Mouse (Mus musculus): ENCODE measurements around the gene Gnb3. TPM values are rescaled to one million over a fixed set of nuclear protein-coding genes. Genes with fewer than 3 reads are reported as not detected.
"Not testable (repeated sequence)": the region's sequence is repeated elsewhere in the genome, so short reads cannot be mapped to it uniquely, and the experiment has no call there.

The Gnb3 gene
- polyA plus RNA-seq, 1 experiment from 2014 or later = 1.2 TPM

DNA sequence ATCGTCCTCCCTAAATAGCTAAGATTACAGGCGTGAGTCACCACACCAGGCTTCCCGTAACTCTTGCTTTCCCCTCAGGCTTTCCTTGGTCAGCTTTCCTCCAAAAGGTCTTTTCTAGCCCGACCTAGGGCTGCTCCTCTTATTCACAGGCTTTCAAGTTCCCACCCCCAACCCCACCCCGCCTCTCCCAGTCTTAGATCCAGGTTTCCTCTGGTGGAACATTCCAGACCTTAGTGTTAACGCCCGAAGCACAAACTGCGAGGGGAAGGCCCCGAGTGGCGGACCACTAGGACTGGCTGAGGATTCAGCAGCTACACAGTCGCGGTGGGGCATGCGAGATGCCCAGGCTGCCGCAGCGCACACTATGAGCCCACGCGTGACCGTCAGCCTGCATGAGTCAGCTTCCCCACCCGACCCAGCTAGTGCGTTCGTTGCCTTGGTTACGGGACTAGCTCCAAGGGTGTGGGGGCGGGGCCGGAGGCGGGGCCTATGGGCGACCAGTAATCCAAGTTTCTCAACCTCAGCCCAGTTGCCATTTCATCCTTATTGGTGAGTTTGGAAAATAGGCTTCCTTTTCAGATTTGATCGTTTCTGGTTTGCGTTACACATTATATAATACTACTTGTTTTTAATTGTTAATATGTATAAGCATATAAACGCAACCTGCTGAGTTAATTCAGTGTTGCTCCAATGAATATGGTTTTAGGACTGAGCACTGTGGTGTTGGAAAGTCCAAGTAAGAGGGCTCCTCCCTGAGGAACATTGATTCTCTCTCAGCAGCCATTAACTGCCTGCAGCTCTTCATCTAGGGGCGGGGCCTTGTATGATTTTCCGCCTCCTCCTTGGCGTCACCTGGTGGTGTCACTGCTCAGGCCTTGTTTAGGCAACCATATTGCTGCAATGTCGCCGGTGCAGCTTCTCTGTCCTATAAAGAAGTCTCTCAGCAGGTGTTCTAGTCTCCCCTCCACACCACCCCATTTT is 34.4 kb downstream of the Gnb3 start:
- Histone ChIP-seq H3K27ac (peak overlapping the region; percentile 88), H3K4me3 (replicated peaks) (peak overlapping the region; percentile 41), H3K36me3 (no peaks in the 10 kb centered on the region), H3K27me3 (replicated peaks) (no peaks in the 10 kb centered on the region), H3K4me2 (replicated peaks) (peak overlapping the region; percentile 64), H3K4me1 (replicated peaks) (peaks cover 15% of the 10 kb centered on the region), H3K9me3 (no peaks in the 10 kb centered on the region), H3K9ac (peak overlapping the region; percentile 45)
- WGBS = 2% methylated on average over 34 of the region's 34 CpGs
- peak; percentile 85 for ATAC-seq

DNA sequence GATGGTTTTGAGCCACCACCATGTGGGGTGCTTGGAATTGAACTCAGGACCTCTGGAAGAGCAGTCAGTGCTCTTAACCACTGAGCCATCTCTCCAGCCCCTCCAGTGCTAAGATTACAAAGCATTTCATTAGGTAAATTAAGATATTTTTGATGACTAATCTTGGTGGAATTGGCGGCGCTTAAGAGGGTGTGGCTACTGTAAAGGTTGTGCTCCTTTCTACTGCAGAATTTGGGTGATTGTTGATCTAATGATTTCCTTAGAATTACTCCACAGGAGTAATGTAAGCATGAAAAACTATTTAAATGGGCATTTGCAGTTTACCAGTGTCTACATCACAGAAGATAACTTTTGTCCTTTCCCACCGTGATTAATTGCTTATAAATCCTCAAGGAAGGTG is 35.7 kb downstream of the Gnb3 start:
- WGBS = 88% methylated on average over 3 of the region's 3 CpGs
- H3K9ac ChIP-seq = no peak overlapping the region
- H3K4me2 ChIP-seq (replicated peaks) = 0 out of 2 replicates have a peak overlapping the region, but pooled peaks have one; percentile 64
- no peaks in the 10 kb centered on the region for H3K36me3 ChIP-seq
- no peaks in the 10 kb centered on the region for H3K9me3 ChIP-seq
- H3K27me3 ChIP-seq (replicated peaks) = no peaks in the 10 kb centered on the region
- H3K27ac ChIP-seq = no peak overlapping the region
- peaks cover 7% of the 10 kb centered on the region for H3K4me1 ChIP-seq (replicated peaks)
- no peak for ATAC-seq
- no peak overlapping the region for H3K4me3 ChIP-seq (replicated peaks)

DNA sequence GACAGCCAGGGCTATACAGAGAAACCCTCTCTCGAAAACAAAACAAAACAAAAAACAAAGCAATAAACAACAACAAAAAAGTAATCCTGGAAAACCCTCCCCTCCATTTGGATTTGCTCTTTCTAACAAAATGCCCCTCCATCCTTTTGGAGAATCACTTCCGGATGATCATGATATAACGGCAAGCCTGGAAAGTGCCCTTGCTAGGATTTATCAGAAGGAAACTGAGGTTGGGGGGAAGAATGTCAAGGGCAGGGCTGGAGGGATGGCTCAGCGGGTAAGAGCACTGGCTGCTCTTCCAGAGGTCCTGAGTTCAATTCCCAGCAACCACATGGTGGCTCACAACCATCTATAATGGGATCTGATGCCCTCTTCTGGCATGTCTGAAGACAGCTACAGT is 36.4 kb downstream of the Gnb3 start:
- not testable (repeated sequence) for H3K36me3 ChIP-seq; H3K4me3 ChIP-seq (replicated peaks); H3K4me1 ChIP-seq (replicated peaks); H3K4me2 ChIP-seq (replicated peaks); H3K27ac ChIP-seq; ATAC-seq; H3K9ac ChIP-seq; H3K27me3 ChIP-seq (replicated peaks); H3K9me3 ChIP-seq
- WGBS = 92% methylated on average over 4 of the region's 4 CpGs

DNA sequence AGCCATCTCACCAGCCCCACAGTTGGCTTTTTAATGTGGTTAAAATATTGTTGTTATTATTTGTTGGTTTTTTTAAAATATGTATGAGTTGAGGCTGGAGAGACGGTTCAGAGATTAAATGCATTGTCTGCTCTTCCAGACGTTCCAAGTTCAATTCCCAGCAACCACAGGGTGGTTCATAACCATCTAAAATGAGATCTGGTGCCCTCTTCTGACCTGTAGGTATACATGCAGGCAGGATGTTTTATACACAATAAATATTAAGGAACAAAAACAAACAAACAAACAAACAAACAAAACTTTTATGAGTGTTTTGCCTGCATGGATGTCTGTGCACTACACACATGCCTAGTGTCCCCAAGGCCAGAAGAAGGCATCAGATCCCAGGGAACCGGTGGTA is 37.0 kb downstream of the Gnb3 start:
- Histone ChIP-seq H3K9ac (no peak overlapping the region), H3K4me2 (replicated peaks) (no peak overlapping the region), H3K27me3 (replicated peaks) (no peaks in the 10 kb centered on the region), H3K9me3 (no peaks in the 10 kb centered on the region), H3K36me3 (no peaks in the 10 kb centered on the region), H3K27ac (no peak overlapping the region), H3K4me1 (replicated peaks) (peaks cover 7% of the 10 kb centered on the region), H3K4me3 (replicated peaks) (no peak overlapping the region)
- no peak for ATAC-seq
- 72% methylated on average over 3 of the region's 3 CpGs for WGBS

DNA sequence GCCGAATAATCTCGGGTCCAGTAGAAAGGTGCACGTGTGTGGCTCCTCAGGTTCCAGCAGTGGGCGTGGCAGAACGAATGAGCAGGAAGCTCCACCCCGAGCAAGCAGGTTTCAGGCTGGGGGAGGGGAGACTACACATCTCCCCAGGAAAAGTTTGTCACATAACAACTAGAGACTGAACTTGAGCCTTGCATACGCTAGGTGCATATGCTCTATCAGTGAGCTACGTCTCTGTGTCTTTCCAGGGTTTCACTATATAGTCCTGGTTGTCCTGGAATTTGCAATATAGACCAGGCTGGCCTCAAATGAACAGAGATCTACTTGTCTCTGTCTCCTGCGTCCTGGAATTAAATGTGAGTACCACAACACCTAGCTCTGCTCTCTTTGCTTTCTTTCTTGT is 37.7 kb downstream of the Gnb3 start:
- H3K36me3 ChIP-seq; H3K9ac ChIP-seq; H3K4me3 ChIP-seq (replicated peaks); H3K9me3 ChIP-seq; H3K27me3 ChIP-seq (replicated peaks); H3K4me1 ChIP-seq (replicated peaks): not testable (repeated sequence)
- H3K27ac ChIP-seq = 0 out of 2 replicates have a peak overlapping the region, but pooled peaks have one; percentile 40
- whole genome bisulfite sequencing = 15% methylated on average over 6 of the region's 9 CpGs
- H3K4me2 ChIP-seq (replicated peaks) = peak overlapping the region; percentile 40
- 0 out of 2 replicates have a peak, but pooled peaks have one; percentile 13 for ATAC-seq

DNA sequence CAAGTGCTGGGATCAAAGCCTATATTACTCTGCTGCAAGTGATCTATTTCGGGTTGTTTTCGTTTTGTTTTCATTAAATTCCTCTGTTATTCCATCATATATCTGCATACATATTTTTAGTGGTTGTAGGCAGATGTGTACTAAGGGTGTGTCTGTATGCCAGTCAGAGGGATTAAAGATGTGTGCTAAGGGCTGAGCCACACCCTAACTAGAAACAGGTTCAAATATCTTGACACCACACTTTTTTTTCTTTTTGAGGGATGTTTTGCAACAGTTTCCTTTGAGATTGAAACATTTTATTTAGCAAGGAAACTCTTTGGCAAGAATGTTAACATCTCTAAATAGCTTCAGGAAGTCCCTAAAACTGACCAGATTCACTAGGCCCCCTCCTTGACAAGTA is 43.9 kb downstream of the Gnb3 start:
- no peaks in the 10 kb centered on the region for H3K27me3 ChIP-seq (replicated peaks)
- H3K9me3 ChIP-seq = no peaks in the 10 kb centered on the region
- H3K4me2 ChIP-seq (replicated peaks) = no peak overlapping the region
- no peaks in the 10 kb centered on the region for H3K36me3 ChIP-seq
- no peaks in the 10 kb centered on the region for H3K4me1 ChIP-seq (replicated peaks)
- no peak overlapping the region for H3K9ac ChIP-seq
- ATAC-seq = peak; percentile 66; the same call in 1 of the 2 replicates
- H3K27ac ChIP-seq = no peak overlapping the region
- H3K4me3 ChIP-seq (replicated peaks) = no peak overlapping the region
- WGBS = 75% methylated on average over 2 of the region's 2 CpGs

DNA sequence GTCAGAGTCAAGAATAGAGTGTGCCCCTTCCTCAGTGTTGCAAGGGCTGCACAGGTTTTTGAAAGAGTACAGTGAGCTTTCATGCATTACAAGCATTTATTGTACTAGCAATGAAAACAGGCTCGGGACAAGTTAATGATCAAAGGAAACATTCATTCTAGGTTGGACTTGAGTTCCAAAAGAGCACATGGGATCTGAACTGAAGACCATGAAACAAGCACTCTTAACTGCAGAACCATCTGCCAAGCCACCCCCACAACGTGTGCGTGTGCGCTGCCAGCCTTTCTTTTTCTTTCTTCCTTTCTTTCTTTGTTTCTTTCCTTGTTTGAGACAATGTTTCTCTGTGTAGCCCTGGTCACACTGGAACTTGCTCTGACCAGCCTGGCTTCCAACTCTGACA is 44.3 kb downstream of the Gnb3 start:
- H3K4me2 ChIP-seq (replicated peaks) = no peak overlapping the region
- no peaks in the 10 kb centered on the region for H3K9me3 ChIP-seq
- no peak for ATAC-seq
- H3K9ac ChIP-seq = no peak overlapping the region
- H3K27me3 ChIP-seq (replicated peaks) = no peaks in the 10 kb centered on the region
- 81% methylated on average over 4 of the region's 4 CpGs for WGBS
- H3K4me1 ChIP-seq (replicated peaks) = no peaks in the 10 kb centered on the region
- no peak overlapping the region for H3K27ac ChIP-seq
- H3K36me3 ChIP-seq = no peaks in the 10 kb centered on the region
- H3K4me3 ChIP-seq (replicated peaks) = no peak overlapping the region

DNA sequence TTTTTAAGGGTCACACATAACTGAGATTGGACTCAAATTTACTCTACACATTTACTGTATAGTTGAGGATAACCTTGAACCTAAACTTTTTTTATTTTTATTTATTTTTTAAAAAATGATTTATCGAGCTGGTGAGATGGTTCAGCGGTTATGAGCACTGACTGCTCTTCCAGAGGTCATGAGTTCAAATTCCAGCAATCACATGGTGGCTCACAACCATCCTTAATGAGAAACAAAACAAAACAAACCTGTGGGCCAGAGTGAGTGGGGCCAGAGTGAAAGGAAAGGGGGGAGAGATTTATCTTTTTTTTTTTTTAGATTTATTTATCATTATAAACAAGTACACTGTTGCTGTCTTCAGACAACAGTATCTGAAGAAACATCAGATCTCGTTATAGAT is 48.2 kb downstream of the Gnb3 start:
- no peaks in the 10 kb centered on the region for H3K9me3 ChIP-seq
- ATAC-seq = no peak
- H3K36me3 ChIP-seq = no peaks in the 10 kb centered on the region
- 79% methylated on average over 3 of the region's 3 CpGs for WGBS
- no peak overlapping the region for H3K4me2 ChIP-seq (replicated peaks)
- no peak overlapping the region for H3K27ac ChIP-seq
- no peaks in the 10 kb centered on the region for H3K4me1 ChIP-seq (replicated peaks)
- H3K4me3 ChIP-seq (replicated peaks) = no peak overlapping the region
- no peak overlapping the region for H3K9ac ChIP-seq
- H3K27me3 ChIP-seq (replicated peaks) = no peaks in the 10 kb centered on the region

DNA sequence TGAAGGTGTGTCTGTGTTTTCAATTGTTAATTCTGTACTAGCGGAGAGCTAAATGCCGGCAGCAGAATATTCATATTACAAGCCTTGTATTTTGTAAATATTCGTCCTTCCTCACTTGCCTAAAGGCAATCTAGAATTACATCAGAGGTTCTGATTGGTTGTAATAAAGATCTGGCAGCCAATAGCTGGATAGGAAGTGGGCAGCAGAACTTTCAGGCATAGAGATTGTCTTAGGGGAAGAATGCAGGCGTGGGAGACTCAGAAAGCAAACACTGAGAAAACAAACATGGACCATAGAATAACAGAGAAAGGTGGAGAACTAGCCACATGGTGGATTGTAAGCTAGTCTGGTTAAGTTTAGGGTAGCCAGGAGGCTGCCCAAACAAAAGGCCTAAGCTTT is 50.0 kb downstream of the Gnb3 start:
- Histone ChIP-seq H3K36me3 (no peaks in the 10 kb centered on the region), H3K4me3 (replicated peaks) (no peak overlapping the region), H3K27me3 (replicated peaks) (no peaks in the 10 kb centered on the region), H3K4me2 (replicated peaks) (no peak overlapping the region), H3K9ac (no peak overlapping the region), H3K4me1 (replicated peaks) (no peaks in the 10 kb centered on the region), H3K27ac (no peak overlapping the region), H3K9me3 (no peaks in the 10 kb centered on the region)
- 62% methylated on average over 4 of the region's 4 CpGs for WGBS
- ATAC-seq = no peak

DNA sequence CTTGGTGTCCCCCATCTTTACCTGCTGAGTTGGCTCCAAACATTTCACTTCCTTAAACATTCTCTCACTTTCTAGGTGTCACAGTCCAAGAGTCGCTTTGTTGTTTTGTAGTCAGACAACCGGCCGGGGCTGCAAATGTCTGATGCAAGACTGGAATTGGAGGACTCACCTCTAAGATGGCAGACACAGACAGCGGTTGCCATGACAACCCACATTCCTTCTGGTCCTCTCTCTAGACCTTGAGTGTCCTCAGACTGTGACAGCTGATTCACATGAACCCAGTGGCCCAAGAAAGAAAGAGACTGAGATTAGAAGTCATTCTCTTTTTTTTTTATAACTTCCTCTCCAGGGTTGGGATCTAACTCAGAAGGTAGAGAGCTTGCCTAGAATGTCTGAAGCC is 50.6 kb downstream of the Gnb3 start:
- 80% methylated on average over 4 of the region's 4 CpGs for WGBS
- no peak overlapping the region for H3K4me3 ChIP-seq (replicated peaks)
- H3K27ac ChIP-seq = no peak overlapping the region
- H3K27me3 ChIP-seq (replicated peaks) = no peaks in the 10 kb centered on the region
- no peaks in the 10 kb centered on the region for H3K36me3 ChIP-seq
- no peak overlapping the region for H3K9ac ChIP-seq
- no peaks in the 10 kb centered on the region for H3K4me1 ChIP-seq (replicated peaks)
- no peak for ATAC-seq
- H3K9me3 ChIP-seq = no peaks in the 10 kb centered on the region
- no peak overlapping the region for H3K4me2 ChIP-seq (replicated peaks)

DNA sequence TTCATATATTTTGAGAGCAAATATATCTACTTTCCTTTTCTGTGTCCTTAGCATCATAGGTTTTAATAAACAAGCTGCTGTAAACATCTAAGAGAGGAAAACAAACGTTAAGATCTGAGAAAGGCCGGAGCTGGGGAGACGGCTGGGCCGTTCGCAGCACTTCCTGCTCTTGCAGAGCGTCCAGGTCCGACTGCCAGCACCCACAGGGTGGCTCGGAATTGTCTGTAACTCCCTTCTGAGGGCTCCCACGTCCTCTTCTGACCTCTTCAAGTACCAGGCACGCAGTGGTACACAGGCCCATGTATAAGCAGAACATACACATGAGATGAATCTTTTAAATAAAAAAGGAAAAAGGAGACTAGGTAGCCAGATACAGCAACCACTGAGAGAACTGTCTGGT is 52.4 kb downstream of the Gnb3 start:
- H3K4me2 ChIP-seq (replicated peaks) = no peak overlapping the region
- H3K27ac ChIP-seq = no peak overlapping the region
- no peak overlapping the region for H3K4me3 ChIP-seq (replicated peaks)
- 68% methylated on average over 10 of the region's 10 CpGs for WGBS
- no peaks in the 10 kb centered on the region for H3K4me1 ChIP-seq (replicated peaks)
- ATAC-seq = no peak
- no peaks in the 10 kb centered on the region for H3K9me3 ChIP-seq
- H3K36me3 ChIP-seq = no peaks in the 10 kb centered on the region
- H3K27me3 ChIP-seq (replicated peaks) = no peaks in the 10 kb centered on the region
- H3K9ac ChIP-seq = no peak overlapping the region

DNA sequence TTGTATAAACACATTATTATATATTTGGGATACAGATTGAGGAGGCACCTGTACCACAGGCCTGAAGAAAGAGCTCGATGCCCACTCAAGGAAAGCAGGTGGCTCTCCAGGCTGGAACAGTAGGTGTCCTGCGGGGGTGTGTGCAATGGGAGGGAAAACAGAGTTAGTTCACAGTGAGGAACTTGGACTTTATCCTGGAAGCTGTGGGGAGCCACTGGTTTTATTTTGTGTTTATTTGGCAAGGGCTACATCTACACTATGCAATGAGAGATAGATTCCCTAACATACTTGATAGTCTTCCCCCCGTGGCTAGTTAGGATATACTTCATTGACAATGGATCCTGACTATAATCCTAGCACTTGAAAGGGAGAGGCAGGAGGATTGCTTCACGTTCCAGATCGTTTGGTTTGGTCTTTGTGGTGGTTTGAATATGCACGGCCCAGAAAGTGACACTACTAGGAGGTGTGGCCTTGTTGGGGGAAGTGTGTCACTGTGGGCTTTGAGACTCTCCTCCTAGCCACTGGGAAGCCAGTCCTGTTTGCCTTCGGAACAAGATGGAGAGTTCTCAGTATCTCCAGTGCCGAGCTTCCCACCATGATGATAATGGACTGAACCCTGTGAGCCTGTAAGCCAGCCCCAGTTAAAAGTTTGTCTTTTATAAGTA is 53.2 kb downstream of the Gnb3 start:
- H3K27me3 ChIP-seq (replicated peaks) = no peaks in the 10 kb centered on the region
- H3K9ac ChIP-seq = no peak overlapping the region
- no peaks in the 10 kb centered on the region; the same call in 1 of the 2 replicates for H3K4me1 ChIP-seq (replicated peaks)
- H3K4me2 ChIP-seq (replicated peaks) = no peak overlapping the region
- ATAC-seq = no peak
- no peak overlapping the region for H3K4me3 ChIP-seq (replicated peaks)
- H3K27ac ChIP-seq = no peak overlapping the region
- H3K36me3 ChIP-seq = no peaks in the 10 kb centered on the region
- H3K9me3 ChIP-seq = no peaks in the 10 kb centered on the region
- WGBS = 54% methylated on average over 8 of the region's 8 CpGs

Data from intestine, embryonic 15.5 days (tissue).